Mouse (Mus musculus) lung, postnatal 0 days (tissue): ENCODE measurements around the gene Znhit1.

ENCODE experiments used
- CTCF ChIP-seq: IDR thresholded peaks from 2 replicates; pipeline ENCODE4 v1.5.1; 2016; ENCODE audit warnings: antibody characterized with exemption, mild to moderate bottlenecking
- EP300 ChIP-seq: IDR thresholded peaks from 2 replicates; pipeline ENCODE4 v1.6.1; 2016; ENCODE audit warnings: antibody characterized with exemption, mild to moderate bottlenecking, control low read depth

DNA sequence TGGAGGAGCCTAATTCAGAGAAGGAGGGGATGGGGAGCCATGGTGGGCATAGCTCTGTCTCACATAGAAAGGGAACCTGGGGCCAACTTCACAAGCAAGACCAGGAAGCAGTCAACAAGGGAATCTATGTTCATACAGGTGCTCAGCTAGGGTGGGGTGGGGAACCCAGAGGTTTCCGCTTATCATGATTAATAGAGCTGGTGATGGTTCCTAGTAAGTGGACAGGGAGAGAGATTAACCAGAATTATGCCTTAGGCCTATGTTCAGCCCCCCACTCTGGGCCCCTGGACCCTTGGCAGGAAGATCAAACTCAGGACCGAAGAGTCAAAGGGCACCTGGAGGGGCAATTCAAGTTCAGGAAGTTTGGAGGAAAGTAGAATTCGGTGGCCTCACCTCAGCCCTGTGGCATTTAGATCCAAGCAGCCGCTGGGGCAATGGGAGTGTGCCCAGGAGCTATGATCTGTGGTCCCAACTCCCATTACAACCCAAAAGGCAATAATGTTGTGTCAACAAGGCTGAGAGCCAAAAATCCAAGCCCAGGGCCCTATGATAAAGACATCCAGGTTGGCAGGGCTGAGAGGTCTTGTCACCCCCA lies 20.9 kb downstream of the Znhit1 start:
- TF ChIP-seq EP300 (no peak), CTCF (no peak)
